Mouse (Mus musculus): ENCODE measurements around the gene Scin. TPM values are rescaled to one million over a fixed set of nuclear protein-coding genes. Genes with fewer than 3 reads are reported as not detected.

The Scin gene
- polyA plus RNA-seq, 1 experiment = 2.6 TPM

DNA sequence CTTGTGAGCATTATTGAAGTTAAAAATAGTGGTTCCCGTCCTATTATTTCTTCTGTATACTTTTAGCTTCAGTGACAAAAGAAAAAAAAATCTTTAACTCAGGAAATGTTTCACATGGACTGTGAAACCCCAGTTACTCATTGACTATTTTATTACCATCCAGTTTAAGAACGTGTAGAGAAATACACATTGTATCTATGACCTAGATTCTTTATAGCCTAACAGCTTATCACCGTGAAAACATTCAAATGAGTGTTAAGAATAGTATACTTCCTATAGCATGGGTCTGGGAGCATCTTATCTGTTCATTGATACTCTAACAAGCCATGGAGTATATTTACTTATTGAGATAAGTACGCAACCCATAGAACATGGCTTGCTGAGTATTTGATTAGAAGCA, 13.3 kb upstream of the Scin start:
- peaks cover 6% of the 10 kb centered on the region; the same call in 1 of the 2 replicates for H3K4me1 ChIP-seq
- no peaks in the 10 kb centered on the region for H3K36me3 ChIP-seq (replicated peaks; ENCODE audit: low read length)
- H3K9me3 ChIP-seq = no peaks in the 10 kb centered on the region
- no peaks in the 10 kb centered on the region for H3K27me3 ChIP-seq (replicated peaks)
- TF ChIP-seq GATA1 (IDR thresholded peaks at IDR 0.05; ENCODE audit: borderline replicate concordance, low read length) (no peak), FLI1 (IDR thresholded peaks at IDR 0.05; ENCODE audit: low read length) (no peak)
- no peak overlapping the region for H3K4me3 ChIP-seq (replicated peaks)

DNA sequence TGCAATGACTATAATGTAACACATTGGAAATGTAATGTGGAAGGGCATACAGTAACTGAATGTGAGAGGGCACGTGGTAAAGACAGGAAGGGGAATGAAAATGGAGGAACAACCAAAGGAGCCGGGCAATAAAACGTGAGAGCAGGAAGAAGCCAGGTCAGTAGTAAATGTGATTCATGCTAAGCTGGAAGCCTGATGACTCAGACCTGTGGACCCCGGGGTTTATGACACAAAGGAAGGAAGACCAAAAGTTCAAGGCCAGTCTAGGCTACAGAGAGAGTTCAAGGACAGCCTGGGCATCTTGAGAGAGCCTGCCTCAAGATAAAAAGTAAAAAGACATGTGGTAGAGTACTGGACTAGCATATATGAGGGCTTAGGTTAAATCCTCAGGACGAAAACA, 12.5 kb upstream of the Scin start:
- Histone ChIP-seq H3K27me3 (replicated peaks) (no peaks in the 10 kb centered on the region), H3K9me3 (no peaks in the 10 kb centered on the region), H3K4me3 (replicated peaks) (no peak overlapping the region), H3K4me1 (peaks cover 6% of the 10 kb centered on the region; the same call in 1 of the 2 replicates), H3K36me3 (replicated peaks; ENCODE audit: low read length) (no peaks in the 10 kb centered on the region)
- TF ChIP-seq GATA1 (IDR thresholded peaks at IDR 0.05; ENCODE audit: borderline replicate concordance, low read length) = no peak
- TF ChIP-seq FLI1 (IDR thresholded peaks at IDR 0.05; ENCODE audit: low read length) = no peak

DNA sequence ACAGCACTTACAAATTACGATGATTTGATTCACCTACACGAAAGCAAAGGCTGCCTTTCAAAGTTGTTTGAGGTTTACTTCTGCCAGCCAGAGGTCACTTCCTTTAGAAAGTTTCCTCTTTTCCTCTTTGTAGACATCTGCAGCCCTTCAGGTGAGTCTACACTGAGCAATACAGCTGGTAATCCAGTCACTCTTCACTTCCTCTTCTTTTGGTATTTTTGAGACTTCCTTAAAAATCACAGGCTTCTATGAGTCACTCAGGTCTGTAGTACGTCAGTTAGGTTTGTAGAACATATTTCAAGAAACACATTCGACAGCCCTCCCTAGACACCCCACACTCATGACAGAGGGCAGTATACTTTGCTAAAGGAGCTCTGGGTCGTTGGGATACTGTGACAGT, 6.7 kb upstream of the Scin start:
- Histone ChIP-seq H3K4me1 (no peaks in the 10 kb centered on the region), H3K27me3 (replicated peaks) (no peaks in the 10 kb centered on the region), H3K4me3 (replicated peaks) (no peak overlapping the region), H3K36me3 (replicated peaks; ENCODE audit: low read length) (no peaks in the 10 kb centered on the region), H3K9me3 (peaks cover 4% of the 10 kb centered on the region; the same call in 1 of the 2 replicates)
- TF ChIP-seq GATA1 (IDR thresholded peaks at IDR 0.05; ENCODE audit: borderline replicate concordance, low read length) = no peak
- no peak for TF ChIP-seq FLI1 (IDR thresholded peaks at IDR 0.05; ENCODE audit: low read length)

DNA sequence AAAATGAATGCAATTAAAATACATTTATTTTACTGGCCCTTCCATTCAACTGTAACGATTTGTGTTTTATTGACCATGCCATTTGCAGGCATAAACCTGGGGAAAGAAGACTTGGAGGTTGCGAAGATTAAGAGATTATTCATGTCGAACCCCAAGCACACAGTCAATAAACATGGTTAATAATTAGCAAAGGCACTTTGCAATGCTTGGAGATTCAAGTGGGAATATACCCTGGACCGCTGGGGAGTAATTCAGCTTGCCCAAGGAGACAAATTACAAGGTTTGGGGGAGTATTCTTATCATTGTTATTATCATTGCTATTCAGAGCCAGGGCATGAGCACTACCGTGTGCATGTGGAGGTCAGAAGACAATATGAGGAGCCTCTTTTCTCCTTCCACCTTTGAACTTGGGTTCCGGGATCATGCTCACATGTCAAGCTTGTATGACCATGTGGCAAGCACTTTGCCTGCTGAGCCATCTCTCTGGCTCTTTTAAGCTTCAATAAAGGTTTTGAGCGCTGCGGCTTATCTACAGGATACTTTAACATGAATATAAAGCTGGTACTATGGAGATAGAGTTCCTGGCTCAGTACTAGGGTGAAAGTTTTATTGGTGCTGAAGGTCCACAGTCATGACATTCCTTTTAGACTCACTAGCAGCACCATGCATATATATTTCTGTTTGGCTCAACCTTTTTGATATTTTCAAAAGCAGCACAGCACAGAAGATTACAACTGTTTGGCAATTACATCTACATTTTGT, 5.6 kb upstream of the Scin start:
- Histone ChIP-seq H3K27me3 (replicated peaks) (no peaks in the 10 kb centered on the region), H3K4me3 (replicated peaks) (no peak overlapping the region), H3K36me3 (replicated peaks; ENCODE audit: low read length) (no peaks in the 10 kb centered on the region), H3K9me3 (peaks cover 4% of the 10 kb centered on the region; the same call in 1 of the 2 replicates), H3K4me1 (no peaks in the 10 kb centered on the region)
- TF ChIP-seq FLI1 (IDR thresholded peaks at IDR 0.05; ENCODE audit: low read length) (no peak), GATA1 (IDR thresholded peaks at IDR 0.05; ENCODE audit: borderline replicate concordance, low read length) (no peak)

DNA sequence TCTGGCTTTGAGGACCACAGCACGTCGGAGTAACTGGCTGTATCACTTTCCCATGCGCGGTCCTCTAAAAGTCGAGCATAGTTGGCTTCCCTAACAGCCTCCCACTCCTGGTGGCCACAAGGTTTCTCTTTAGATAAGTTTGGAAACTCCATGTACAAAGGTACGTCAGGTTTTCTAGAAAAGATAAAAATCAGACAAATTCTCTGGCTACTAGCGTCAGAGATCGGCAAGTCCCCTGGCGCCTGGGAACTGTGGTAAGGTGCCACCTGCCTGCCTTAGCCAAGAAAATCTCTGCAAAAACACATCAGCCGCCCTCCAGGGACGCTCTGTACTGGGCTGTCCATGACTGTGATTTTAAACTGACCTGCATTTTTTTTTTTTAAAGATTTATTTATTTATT, 501 bp upstream of the Scin start:
- TF ChIP-seq FLI1 (IDR thresholded peaks at IDR 0.05; ENCODE audit: low read length) (no peak), GATA1 (IDR thresholded peaks at IDR 0.05; ENCODE audit: borderline replicate concordance, low read length) (no peak)
- Histone ChIP-seq H3K27me3 (replicated peaks) (peaks cover 27% of the 10 kb centered on the region), H3K36me3 (replicated peaks; ENCODE audit: low read length) (no peaks in the 10 kb centered on the region), H3K9me3 (peaks cover 4% of the 10 kb centered on the region; the same call in 1 of the 2 replicates), H3K4me1 (peaks cover 11% of the 10 kb centered on the region), H3K4me3 (replicated peaks) (peak overlapping the region; percentile 83)

DNA sequence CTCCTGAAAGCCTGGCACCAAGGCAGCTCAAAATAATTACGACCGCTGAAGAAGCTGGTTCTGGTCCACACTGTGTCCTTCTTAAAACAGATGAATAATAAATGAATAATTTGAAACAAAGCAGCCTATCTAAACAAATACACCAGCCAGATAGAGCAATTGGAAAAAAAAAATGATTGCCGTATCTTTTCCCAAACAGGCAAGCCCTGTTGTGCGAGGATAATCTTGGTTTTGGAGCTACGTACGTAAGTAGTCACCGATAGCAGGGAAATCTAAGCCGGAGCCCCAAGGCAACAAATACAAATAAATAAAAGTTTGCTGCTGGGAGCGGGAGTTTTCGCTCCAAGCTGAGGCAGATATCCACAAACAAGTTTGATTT, 845 bp downstream of the Scin start:
- H3K9me3 ChIP-seq = peaks cover 4% of the 10 kb centered on the region; the same call in 1 of the 2 replicates
- no peaks in the 10 kb centered on the region for H3K36me3 ChIP-seq (replicated peaks; ENCODE audit: low read length)
- peaks cover 27% of the 10 kb centered on the region for H3K27me3 ChIP-seq (replicated peaks)
- peaks cover 11% of the 10 kb centered on the region for H3K4me1 ChIP-seq
- peak overlapping the region; percentile 89 for H3K4me3 ChIP-seq (replicated peaks)
- TF ChIP-seq FLI1 (IDR thresholded peaks at IDR 0.05; ENCODE audit: low read length) = no peak
- no peak for TF ChIP-seq GATA1 (IDR thresholded peaks at IDR 0.05; ENCODE audit: borderline replicate concordance, low read length)

DNA sequence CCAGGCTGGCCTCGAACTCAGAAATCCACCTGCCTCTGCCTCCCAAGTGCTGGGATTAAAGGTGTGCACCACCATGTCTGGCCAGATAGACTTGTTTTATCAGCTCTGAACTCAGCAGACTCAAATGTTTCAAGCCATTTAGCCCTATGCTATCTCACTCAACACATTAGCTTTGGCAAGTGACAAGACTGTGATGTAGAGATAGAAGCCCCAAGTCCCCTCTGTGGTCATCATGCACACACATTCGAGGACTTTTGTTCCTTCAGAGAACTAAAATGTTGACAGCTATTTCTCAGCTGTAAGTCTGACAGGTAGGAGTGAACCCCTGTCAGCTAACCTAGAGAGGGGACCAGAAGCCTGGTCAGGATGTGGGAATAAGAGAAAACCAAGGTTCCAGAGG, 15.2 kb downstream of the Scin start:
- TF ChIP-seq GATA1 (IDR thresholded peaks at IDR 0.05; ENCODE audit: borderline replicate concordance, low read length) (no peak), FLI1 (IDR thresholded peaks at IDR 0.05; ENCODE audit: low read length) (no peak)
- Histone ChIP-seq H3K9me3 (no peaks in the 10 kb centered on the region), H3K4me3 (replicated peaks) (no peak overlapping the region), H3K4me1 (peaks cover 9% of the 10 kb centered on the region), H3K27me3 (replicated peaks) (no peaks in the 10 kb centered on the region), H3K36me3 (replicated peaks; ENCODE audit: low read length) (no peaks in the 10 kb centered on the region)

DNA sequence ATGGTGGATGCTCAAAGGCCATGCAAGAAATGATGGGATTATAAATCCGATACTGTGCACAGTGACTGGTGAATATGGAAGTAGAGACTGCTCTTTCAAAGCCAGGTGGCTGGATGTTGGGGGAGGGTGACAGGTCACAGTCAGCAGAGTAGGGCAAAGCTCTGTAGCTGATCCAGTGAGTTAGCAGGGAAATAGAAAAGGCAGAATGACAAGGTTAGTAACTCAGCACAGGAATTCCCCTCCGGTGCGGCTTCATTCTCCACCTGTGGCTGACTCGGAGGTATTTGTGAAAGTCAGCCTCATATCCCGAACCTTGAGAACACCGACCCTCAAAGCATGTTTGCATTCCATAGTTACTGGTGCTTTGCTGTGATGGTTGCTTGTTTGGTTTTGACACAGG, 17.0 kb downstream of the Scin start:
- Histone ChIP-seq H3K4me3 (replicated peaks) (no peak overlapping the region), H3K27me3 (replicated peaks) (no peaks in the 10 kb centered on the region), H3K36me3 (replicated peaks; ENCODE audit: low read length) (no peaks in the 10 kb centered on the region), H3K9me3 (no peaks in the 10 kb centered on the region), H3K4me1 (peaks cover 12% of the 10 kb centered on the region)
- TF ChIP-seq FLI1 (IDR thresholded peaks at IDR 0.05; ENCODE audit: low read length) (no peak), GATA1 (IDR thresholded peaks at IDR 0.05; ENCODE audit: borderline replicate concordance, low read length) (no peak)

DNA sequence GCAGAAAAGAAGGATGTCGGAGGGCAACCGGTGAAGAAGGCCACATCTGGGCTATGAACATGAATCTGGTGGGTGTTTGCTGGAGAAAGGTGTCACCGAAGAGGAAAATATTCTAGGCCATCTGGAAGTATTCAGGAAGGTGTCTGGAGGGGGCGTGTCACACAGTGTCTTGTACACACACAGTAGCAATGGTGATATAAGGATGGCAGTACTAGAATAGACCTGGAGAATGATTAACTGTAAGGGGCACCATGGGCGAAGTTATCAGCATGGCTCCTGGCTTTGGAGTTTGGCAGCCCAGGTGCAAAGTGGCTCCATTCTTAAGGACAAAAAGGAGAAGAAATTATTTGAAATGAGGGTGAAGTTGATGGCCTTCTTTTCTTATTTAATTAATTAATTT, 17.8 kb downstream of the Scin start:
- H3K4me3 ChIP-seq (replicated peaks) = no peak overlapping the region
- no peaks in the 10 kb centered on the region for H3K27me3 ChIP-seq (replicated peaks)
- peaks cover 12% of the 10 kb centered on the region for H3K4me1 ChIP-seq
- H3K36me3 ChIP-seq (replicated peaks; ENCODE audit: low read length) = no peaks in the 10 kb centered on the region
- H3K9me3 ChIP-seq = no peaks in the 10 kb centered on the region
- no peak for TF ChIP-seq GATA1 (IDR thresholded peaks at IDR 0.05; ENCODE audit: borderline replicate concordance, low read length)
- TF ChIP-seq FLI1 (IDR thresholded peaks at IDR 0.05; ENCODE audit: low read length) = no peak

DNA sequence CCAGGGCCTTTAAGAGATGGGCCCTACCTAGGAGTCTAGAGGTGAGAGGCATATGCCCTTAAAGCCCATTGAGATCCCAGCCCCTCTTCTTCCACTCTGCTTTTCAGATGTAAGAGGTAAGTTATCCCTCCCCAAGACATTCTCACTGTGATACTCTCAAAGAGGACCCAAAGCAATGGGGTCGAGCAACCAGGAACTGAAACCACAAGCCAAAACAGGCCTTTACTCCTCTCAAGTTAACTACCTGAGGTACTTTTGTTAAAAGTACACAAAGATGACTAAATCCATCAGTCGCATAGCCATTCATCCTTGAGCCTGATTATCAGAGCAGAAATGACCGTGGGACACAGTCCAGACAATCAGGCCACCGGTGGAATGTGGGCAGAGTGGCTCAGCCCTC, 19.1 kb downstream of the Scin start:
- Histone ChIP-seq H3K4me3 (replicated peaks) (no peak overlapping the region), H3K9me3 (no peaks in the 10 kb centered on the region), H3K27me3 (replicated peaks) (no peaks in the 10 kb centered on the region), H3K36me3 (replicated peaks; ENCODE audit: low read length) (no peaks in the 10 kb centered on the region), H3K4me1 (peaks cover 12% of the 10 kb centered on the region)
- TF ChIP-seq GATA1 (IDR thresholded peaks at IDR 0.05; ENCODE audit: borderline replicate concordance, low read length) = no peak
